Mouse (Mus musculus) heart, postnatal 36 days (tissue): ENCODE data around the gene Parg. TPM values are rescaled to one million over a fixed set of nuclear protein-coding genes. Genes with fewer than 3 reads are reported as not detected.
A peak's percentile ranks its signal among the peaks of the same experiment; 100 is the strongest.

ENCODE experiments used
- DNase-seq, 2 experiments: peaks; one replicate each; pipeline ENCODE4 v3.0.0; 2021 to 2022
- intact Hi-C: fragments of 180-260 bp; cut with DNase I; formaldehyde crosslinking; loops from one replicate; pipeline ENCODE4 v1.15.1; 2025
- total RNA-seq, 2 experiments: library from RNA; stranded (reverse); gene quantifications; 2 replicates each; pipeline ENCODE4 v1.2.3; 2021

Parg gene
- total RNA-seq, 2 experiments from 2014 or later = 17.4 to 19.9 TPM

DNA sequence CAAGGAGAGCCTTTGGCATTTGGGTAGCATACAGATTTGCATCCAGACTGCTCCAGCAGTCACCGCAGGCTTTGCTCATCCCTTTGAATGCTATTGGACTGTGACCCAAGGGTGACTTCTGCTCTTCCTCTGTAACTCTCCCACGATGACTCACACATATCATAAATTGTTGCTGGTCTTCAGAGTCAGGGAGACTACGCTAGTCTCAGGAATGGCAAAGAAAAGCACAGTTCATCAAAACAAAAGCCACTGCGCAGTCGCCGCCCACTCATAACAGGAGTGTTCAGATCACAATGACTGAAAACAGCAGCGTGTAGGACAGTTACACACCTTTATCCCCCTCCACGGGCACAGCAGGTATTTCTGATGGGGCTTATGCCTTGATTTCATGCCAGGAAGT is 103.2 kb downstream of the Parg start:
- intact Hi-C loops = no loop called here
- DNase-seq = no peak

DNA sequence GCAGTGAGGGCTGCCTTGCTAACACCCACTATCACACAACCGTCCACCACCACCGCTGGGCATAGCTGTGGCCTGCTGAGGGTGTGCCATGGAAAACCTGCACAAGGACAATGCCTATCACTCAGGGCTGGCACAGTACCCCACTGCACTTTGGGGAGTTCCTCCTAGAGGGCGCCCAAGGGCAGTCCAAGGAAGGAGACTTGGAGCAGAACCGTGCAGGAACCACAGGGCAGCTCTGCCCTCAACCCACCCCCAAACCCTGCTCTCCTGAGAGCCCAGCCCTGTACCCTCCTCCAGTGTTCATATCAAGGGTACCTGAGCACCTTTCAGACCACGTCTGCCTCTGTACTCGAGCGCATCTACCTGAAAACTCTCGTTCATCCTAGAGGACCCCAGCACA is 108.1 kb downstream of the Parg start:
- intact Hi-C loops = loop anchor here (5.0 kb wide), 1 partner anchor 172 kb away; no protein-coding TSS in a partner anchor
- DNase-seq = peak; percentile 27 to 43

DNA sequence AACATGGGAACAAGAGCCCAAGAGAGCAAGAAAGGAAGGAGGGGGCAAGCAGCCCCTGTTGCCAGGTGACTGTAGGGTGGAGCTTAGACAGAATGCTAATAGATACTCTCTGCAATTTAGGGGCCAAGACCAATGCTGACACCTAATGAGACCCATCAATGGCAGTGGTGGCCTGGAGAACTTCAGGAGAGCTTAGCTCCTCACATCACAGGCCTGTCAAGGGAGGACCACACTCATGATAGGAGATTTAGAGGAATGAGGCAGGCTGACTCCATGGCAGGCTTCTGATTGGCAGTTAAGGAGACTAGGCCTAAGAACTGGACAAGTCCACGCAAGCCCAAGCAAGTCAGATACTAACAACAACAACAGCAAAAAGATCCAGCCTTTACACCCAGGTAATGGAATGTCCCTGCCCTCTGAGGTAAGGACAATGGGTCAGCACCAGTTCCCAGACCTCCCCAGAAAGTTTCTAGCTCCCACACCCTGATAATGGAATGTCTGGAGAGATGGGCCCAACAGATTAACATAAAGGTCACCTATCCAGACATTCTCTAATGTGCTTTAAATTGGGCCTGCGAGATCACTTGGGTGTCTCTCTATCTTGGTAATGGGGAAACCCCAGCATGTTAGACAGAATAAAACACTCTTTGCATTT is 109.8 kb downstream of the Parg start:
- no peak for DNase-seq
- intact Hi-C loops = loop anchor here (5.0 kb wide), 1 partner anchor 171 kb away; no protein-coding TSS in a partner anchor

DNA sequence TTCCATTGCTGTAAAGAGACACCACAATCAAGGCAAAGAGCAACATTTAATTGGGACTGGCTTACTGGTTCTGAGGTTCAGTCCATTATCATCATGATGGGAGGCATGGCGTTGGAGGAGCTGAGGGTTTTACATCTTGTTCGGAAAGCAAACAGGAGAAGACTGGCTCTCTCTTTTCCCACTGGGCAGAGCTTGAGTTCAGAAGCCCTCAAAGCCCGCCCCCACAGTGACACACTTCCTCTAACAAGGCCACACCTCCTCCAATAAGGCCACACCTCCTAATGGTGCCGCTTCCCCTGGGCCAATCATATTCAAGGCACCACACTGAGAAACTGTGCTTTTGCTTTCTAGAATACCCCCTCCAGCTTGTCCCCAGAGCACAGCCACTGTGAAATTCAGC is 116.1 kb downstream of the Parg start:
- intact Hi-C loops = no loop called here
- no peak for DNase-seq

DNA sequence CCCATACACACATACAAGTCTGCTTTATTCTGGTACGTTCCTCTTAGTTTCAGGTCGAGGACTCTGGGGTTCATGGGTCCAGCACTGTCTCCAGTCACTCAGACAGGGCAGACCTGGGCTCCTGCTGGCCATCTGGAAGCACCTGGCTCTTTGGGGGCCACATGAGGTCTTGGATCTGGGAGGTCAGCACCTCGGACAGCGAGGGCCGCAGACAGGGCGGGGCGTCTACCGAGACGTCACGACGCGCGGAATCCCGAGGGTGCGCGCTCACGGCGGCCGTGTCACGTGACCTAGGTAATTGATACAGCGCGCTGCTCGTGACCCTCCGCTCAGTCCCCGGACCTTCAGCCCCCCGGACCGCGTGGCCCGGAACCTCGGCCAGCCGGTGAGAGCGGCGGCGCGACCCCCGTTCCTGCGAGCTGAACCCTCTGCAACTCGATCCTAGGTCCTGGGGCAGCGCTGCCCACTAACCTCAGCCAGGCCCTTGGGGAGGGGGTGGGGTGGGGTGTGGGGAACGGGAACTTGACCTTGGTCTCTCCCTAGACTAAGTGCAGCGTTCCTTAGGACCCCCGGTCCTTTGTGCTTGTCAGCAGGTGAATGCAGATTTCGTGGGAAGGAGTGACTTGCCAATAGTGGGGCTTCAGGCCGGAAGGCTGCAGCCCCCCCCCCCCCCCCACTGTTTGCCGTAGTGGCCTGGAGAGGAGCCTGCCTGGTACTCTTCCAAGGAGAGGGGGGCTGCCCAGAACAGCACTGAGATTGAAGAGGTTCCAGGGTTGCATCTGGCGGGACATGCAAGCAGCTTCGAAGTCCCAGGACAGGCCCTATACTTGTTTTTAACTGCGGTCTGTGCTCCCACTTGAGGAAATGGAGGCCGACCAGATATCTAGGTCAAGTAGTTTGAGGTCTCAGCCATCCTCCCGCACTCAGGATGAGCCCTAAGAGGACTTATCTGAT is 120.3 kb downstream of the Parg start, which contains the start of gene Ogdhl:
Ogdhl (plus strand) TSS at position 288 of the 954 bp plus-strand sequence.
- intact Hi-C loops = no loop called here
- DNase-seq = peak; percentile 63 to 64

DNA sequence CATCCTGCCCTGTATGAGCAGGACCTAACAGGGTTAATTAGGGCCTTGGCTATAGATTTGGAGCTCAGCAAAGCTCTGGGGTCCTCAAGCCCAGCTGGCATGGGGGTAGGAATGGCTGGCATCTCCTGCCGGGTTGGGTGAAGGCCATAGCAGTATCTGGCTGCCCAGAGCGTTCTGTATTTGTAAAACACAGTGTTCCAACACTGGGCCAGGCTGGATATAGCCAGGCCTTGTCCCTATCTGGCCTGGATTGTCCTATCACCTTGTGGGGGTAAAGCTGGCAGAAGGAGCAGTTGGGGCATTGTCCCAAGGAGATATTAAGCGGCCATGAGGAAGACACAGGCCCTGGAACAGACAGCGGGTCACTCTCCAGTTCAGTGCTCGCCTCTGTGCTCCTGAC is 121.5 kb downstream of the Parg start:
- intact Hi-C loops = no loop called here
- peak in 1 of 2 experiments; percentile 21 for DNase-seq

DNA sequence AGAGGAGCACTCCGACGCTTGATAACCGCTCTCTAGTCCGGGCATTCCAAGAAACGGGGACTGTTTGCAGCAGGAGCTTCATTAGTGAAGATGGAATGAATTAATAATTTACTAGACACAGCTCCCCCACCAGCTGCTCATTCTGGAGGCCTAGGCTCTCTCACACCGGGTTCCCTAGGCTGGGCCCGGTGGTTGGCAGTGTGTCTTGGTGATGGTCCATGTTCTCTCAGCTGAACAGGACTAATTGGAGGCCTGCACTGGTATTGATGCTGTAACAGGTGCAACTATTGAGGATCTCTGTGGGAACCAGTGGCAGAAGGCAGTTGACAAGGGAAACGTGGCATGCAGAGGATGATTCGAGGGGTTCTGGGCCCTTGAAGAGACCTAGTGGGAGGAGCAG is 125.6 kb downstream of the Parg start:
- DNase-seq = no peak
- intact Hi-C loops = no loop called here

DNA sequence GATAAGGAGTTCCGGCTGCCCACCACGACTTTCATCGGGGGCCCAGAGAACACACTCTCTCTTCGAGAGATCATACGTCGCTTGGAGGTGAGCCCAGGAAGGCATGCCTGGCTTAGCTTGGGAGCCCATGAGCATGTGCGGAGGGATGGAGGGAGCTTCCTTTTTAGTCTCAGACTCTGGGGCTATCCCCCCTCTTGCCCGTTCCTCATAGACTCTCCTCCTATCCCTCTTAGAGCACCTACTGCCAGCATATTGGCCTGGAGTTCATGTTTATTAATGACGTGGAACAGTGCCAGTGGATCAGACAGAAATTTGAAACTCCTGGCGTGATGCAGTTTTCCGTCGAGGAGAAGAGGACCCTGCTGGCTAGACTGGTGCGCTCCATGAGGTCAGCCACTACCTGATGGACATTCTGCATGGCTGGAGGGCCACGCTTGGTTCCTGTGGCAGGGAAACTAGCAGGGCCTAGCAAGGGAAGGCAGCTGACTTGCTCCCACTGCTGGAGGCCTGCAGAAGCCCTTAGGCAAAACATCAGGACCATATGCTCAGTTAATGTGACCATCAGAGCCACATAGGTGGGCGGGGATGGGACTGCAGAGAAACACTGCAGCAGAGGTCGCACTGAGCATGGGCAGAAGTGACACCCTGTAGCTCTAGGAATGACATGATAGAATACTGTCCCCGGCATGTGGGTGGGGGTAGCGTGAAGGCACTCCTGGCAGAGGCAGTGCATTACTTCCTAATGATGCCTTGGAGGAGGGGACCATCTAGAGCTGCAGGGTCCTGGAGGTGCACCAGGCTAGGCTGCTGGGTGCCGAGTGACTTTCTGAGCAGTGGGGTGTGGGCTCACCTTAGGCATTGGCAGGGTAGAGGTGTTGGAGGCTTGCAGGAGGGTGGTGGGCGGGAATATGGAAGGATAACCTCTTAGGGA is 131.0 kb downstream of the Parg start:
- intact Hi-C loops = no loop called here
- no peak for DNase-seq

DNA sequence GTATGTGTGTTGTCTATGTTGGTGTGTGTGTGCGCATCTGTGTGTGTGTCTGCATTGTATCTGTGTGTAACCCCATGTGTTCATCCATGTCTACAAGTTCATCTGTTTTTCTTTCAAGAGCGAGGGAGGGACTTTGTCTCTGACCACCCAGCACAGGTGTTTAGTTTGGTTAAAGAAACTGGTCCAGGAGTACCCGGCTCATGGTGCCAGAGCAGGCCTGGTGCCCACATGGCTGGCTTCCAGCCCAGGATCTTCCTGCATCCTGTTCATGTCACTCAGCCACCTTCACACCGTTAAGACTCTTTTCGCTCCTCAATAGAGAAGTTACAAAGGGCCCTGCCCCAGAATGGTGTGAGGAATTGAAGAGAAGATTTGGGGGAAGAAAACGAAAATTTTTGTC is 134.3 kb downstream of the Parg start:
- no peak for DNase-seq
- intact Hi-C loops = no loop called here

DNA sequence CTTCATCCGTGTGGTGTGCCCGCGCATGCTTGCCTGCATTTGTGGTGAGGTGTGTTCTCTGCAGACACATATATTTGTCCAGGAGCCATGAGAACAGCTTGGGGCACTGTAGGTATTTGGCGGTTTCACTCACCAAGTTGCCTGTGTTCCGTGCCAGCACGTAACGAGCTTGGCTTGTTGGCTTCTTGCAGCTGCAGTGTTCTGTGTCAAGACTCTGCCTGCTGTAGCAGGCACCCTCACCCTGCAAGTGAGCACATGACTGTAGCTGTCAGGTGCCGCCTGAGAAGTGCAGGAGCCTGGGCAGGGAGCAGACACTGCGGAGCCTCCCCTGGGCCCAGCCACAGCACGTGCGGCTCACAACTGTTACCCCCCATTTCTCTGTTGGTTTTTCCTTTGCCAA is 134.8 kb downstream of the Parg start:
- DNase-seq = no peak
- intact Hi-C loops = no loop called here

DNA sequence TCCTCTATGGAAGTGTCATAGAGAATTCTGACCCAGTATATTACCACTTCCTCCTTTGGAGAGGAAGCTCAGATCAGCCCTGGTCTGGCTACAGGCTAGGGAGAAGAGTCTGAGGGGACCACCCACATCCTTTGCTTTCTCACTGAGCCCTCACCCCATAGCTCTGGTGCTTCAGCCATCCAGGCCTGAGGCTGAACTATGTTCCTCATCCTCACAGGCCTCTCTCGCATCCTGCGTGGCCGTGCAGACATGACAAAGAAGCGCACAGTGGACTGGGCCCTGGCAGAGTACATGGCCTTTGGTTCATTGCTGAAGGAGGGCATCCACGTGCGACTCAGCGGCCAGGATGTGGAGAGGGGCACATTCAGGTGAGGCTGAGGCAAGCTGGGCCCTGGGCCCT is 140.1 kb downstream of the Parg start:
- DNase-seq = no peak
- intact Hi-C loops = no loop called here

DNA sequence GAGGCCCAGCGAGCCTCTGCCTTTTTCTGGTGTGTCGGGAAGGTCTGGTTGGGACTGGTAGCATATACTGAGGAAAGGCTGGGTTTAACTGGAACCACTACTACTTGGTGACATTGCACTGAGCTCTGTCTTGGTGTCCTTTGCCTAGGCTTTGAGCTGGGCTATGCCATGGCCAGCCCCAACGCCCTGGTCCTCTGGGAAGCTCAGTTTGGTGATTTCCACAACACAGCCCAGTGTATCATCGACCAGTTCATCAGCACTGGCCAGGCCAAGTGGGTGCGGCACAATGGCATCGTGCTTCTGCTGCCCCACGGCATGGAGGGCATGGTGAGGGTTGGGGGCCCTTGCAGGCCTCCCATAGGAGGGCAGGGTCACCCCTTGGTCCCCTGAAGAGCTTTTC is 142.4 kb downstream of the Parg start:
- DNase-seq = no peak
- intact Hi-C loops = no loop called here

DNA sequence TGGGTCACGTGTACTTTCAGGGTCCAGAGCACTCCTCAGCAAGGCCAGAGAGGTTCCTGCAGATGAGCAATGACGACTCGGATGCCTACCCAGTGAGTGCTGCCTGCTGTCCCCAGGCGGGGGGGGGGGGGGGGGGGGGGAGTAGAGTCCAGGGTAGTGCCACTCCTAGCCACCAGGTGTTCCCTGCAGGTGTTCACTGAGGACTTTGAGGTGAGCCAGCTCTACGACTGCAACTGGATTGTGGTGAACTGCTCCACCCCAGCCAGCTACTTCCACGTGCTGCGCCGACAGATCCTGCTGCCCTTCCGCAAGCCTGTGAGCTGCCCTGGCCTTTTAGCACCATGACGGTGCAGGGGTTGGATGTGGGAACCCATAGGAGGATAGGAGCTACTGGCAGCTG is 142.9 kb downstream of the Parg start:
- intact Hi-C loops = no loop called here
- no peak for DNase-seq

Other genes with a start within 250 kb of the Parg start
- 10 to 100 TPM; 15.0 to 21.3 TPM for gene Galnt15, start 173.0 kb upstream of the Parg start, total RNA-seq
- 10 to 100 TPM; 46.7 to 57.4 TPM for gene Oxnad1, start 116.6 kb upstream of the Parg start, total RNA-seq
- 10 to 100 TPM; 83.9 to 94.1 TPM for gene Dph3, start 116.2 kb upstream of the Parg start, total RNA-seq
- gene Msmb, start 59.9 kb upstream of the Parg start, total RNA-seq = not detected
- 100 to 1,000 TPM; 124 to 126 TPM for gene Ncoa4, start 42.1 kb upstream of the Parg start, total RNA-seq
- gene Timm23, start 51 bp upstream of the Parg start, total RNA-seq = 100 to 1,000 TPM; 218 to 234 TPM
- gene Ogdhl, start 120.1 kb downstream of the Parg start, total RNA-seq = 100 to 1,000 TPM in 1 of 2 experiments, 10 to 100 TPM in 1; 75.2 to 109 TPM
- gene 1700024G13Rik, start 186.4 kb downstream of the Parg start, total RNA-seq = not detected